Comparison of ENCODE assay signal across 8 mouse cellular contexts in the genomic region with DNA sequence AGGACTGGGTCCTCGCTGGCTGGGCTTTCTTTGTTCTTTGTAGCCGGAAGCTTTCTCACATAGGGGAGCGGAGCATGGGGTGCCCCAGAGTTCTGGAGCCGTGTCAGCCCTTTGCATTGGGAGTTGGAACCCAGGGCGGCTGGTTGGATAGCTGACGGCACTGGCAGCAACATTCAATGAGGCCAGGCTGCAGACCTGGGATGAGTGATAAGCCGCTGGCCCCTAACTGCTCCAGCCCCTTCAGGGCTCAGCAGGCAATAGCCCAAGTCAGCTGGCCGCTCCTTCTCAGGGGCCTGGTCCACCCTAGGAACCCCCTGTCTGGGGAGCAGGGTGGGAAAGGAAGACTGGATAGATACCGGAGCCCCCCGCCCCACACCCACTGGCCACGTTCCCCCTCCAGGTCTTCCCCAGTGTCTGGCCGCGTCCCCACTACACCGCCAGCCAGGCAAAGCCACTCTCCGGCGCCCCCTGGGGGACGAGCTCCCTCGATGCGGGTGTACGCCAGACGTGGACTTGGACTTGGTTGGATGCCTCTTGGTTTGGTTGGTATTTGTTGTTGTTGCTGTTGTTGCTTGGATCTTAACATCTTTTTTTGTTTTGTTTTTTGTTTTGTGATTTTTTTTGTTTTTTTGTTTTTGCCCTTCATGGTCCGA. TPM values are rescaled to one million over a fixed set of nuclear protein-coding genes. Genes with fewer than 3 reads are reported as not detected.
A peak's percentile ranks its signal among the peaks of the same experiment; 100 is the strongest.
DNase-seq lines count a peak whose midpoint lies in the region; ATAC-seq lines count a peak whose summit lies in the region.

No protein-coding gene starts in this region.

- peak overlapping the region; percentile 41 for H3K9ac ChIP-seq in intestine, embryonic 16.5 days (ENCODE audit: low read depth, low read length)
- H3K9ac ChIP-seq in liver, embryonic 15.5 days, result no peak overlapping the region
- H3K9ac ChIP-seq in neural tube, embryonic 13.5 days, result peak overlapping the region; percentile 47

- WGBS in intestine, embryonic 16.5 days, result 23% methylated on average over 22 of the region's 22 CpGs
- 15% methylated on average over 22 of the region's 22 CpGs for WGBS in liver, embryonic 15.5 days (ENCODE audit: insufficient replicate concordance)
- 20% methylated on average over 22 of the region's 22 CpGs for WGBS in neural tube, embryonic 13.5 days

- H3K27me3 ChIP-seq in intestine, embryonic 16.5 days (replicated peaks; ENCODE audit: control insufficient read depth, insufficient read depth, low read length), result no peaks in the 10 kb centered on the region
- H3K27me3 ChIP-seq in liver, embryonic 15.5 days, result no peaks in the 10 kb centered on the region
- no peaks in the 10 kb centered on the region for H3K27me3 ChIP-seq in neural tube, embryonic 13.5 days

- H3K9me3 ChIP-seq in intestine, embryonic 16.5 days (ENCODE audit: control insufficient read depth, low read length), result no peaks in the 10 kb centered on the region
- H3K9me3 ChIP-seq in liver, embryonic 15.5 days (replicated peaks), result no peaks in the 10 kb centered on the region
- H3K9me3 ChIP-seq in neural tube, embryonic 13.5 days, result no peaks in the 10 kb centered on the region

- H3K4me1 ChIP-seq in intestine, embryonic 16.5 days (ENCODE audit: control insufficient read depth, insufficient read depth, low read length), result peaks cover 5% of the 10 kb centered on the region
- H3K4me1 ChIP-seq in liver, embryonic 15.5 days (replicated peaks), result peaks cover 7% of the 10 kb centered on the region
- peaks cover 62% of the 10 kb centered on the region for H3K4me1 ChIP-seq in neural tube, embryonic 13.5 days (replicated peaks)

- peak overlapping the region; percentile 30; the same call in 1 of the 2 replicates for H3K4me2 ChIP-seq in intestine, embryonic 16.5 days (ENCODE audit: low read depth, low read length)
- H3K4me2 ChIP-seq in liver, embryonic 15.5 days, result peak overlapping the region; percentile 58
- 0 out of 2 replicates have a peak overlapping the region, but pooled peaks have one; percentile 20 for H3K4me2 ChIP-seq in neural tube, embryonic 13.5 days

- ATAC-seq in common myeloid progenitor, adult 5-6 weeks (replicated peaks; ENCODE audit: low read depth, poor library complexity, severe bottlenecking), result peak; percentile 82
- peak; percentile 47 for ATAC-seq in intestine, embryonic 16.5 days
- ATAC-seq in liver, embryonic 15.5 days (ENCODE audit: insufficient read depth), result peak; percentile 52
- 0 out of 2 replicates have a peak, but pooled peaks have one; percentile 10 for ATAC-seq in neural tube, embryonic 13.5 days (ENCODE audit: low read depth)

- H3K27ac ChIP-seq in intestine, embryonic 16.5 days (ENCODE audit: low read length), result no peak overlapping the region
- no peak overlapping the region for H3K27ac ChIP-seq in liver, embryonic 15.5 days (replicated peaks)
- H3K27ac ChIP-seq in neural tube, embryonic 13.5 days (replicated peaks), result peak overlapping the region; percentile 90

- peak overlapping the region; percentile 23; the same call in 1 of the 2 replicates for H3K4me3 ChIP-seq in intestine, embryonic 16.5 days (ENCODE audit: low read length)
- H3K4me3 ChIP-seq in liver, embryonic 15.5 days (replicated peaks), result 0 out of 2 replicates have a peak overlapping the region, but pooled peaks have one; percentile 22
- no peak overlapping the region for H3K4me3 ChIP-seq in neural tube, embryonic 13.5 days

- H3K36me3 ChIP-seq in intestine, embryonic 16.5 days (ENCODE audit: control insufficient read depth, insufficient read depth, low read length), result peaks cover 7% of the 10 kb centered on the region
- H3K36me3 ChIP-seq in liver, embryonic 15.5 days (replicated peaks), result peaks cover 10% of the 10 kb centered on the region
- H3K36me3 ChIP-seq in neural tube, embryonic 13.5 days, result peaks cover 21% of the 10 kb centered on the region

- DNase-seq in layer of hippocampus, adult 11-12 months (ENCODE audit: low spot score), result peak; percentile 74
- DNase-seq in layer of hippocampus, adult 8-10 months (ENCODE audit: low spot score in 2 of 2), result no peak
- DNase-seq in gastrocnemius, postnatal 4 days (ENCODE audit: low spot score in 2 of 2), result peak; percentile 85 to 89
- peak; percentile 73 for DNase-seq in thymus, postnatal 0 days (ENCODE audit: low spot score)

RNA-seq across cellular contexts. Expression of a gene that starts 14.1 kb away (rescaled TPM):
- total RNA-seq in layer of hippocampus, adult 8-10 months (2022), result 10 to 100 TPM; 14.9 to 22.3 (median 19.0) TPM
- total RNA-seq in common myeloid progenitor, adult 5-6 weeks (2017), result 2.8 and 4.6 TPM in 2 replicates
- 10 to 100 TPM; 16.0 to 27.7 TPM for total RNA-seq in gastrocnemius, postnatal 4 days (2021)
- 13.5 and 17.8 TPM in 2 replicates for polyA plus RNA-seq in intestine, embryonic 16.5 days (2015; fragmentation: Nextera tagmentation; extraction: Ambion mirVana)
- polyA plus RNA-seq in liver, embryonic 15.5 days (2015; fragmentation: Nextera tagmentation; extraction: Ambion mirVana), result 6.0 and 7.8 TPM in 2 replicates
- 8.1 and 10.0 TPM in 2 replicates for polyA plus RNA-seq in neural tube, embryonic 13.5 days (2015; fragmentation: Nextera tagmentation; extraction: Ambion mirVana)
- polyA plus RNA-seq in thymus, postnatal 0 days (2015; fragmentation: Nextera tagmentation; extraction: Ambion mirVana), result 16.0 and 17.1 TPM in 2 replicates

Comparison
In these comparisons a context has a peak if more than half of its experiments do, and no peak if none do; other contexts are left out.
1. DNase-seq: peak in layer of hippocampus, adult 11-12 months (single experiment), gastrocnemius, postnatal 4 days (2 of 2) and thymus, postnatal 0 days (single experiment); none in layer of hippocampus, adult 8-10 months (0 of 2).
2. ATAC-seq: peak in every context shown above with its lines; median percentile 82 in common myeloid progenitor, adult 5-6 weeks; 52 in liver, embryonic 15.5 days; 47 in intestine, embryonic 16.5 days; 10 in neural tube, embryonic 13.5 days.
3. Peak in every context shown above with its lines, with median percentiles within 50 percentile points of each other: H3K4me2 ChIP-seq.